Mouse (Mus musculus): ENCODE data around the gene Slamf9.
A peak's percentile ranks its signal among the peaks of the same experiment; 100 is the strongest.

Gene Slamf9

GRCm38 (mm10) chr1:172489585-172490250 is 14.6 kb downstream of the Slamf9 start:
- no peak for DNase-seq (ENCODE audit: low read depth, low spot score)

DNA sequence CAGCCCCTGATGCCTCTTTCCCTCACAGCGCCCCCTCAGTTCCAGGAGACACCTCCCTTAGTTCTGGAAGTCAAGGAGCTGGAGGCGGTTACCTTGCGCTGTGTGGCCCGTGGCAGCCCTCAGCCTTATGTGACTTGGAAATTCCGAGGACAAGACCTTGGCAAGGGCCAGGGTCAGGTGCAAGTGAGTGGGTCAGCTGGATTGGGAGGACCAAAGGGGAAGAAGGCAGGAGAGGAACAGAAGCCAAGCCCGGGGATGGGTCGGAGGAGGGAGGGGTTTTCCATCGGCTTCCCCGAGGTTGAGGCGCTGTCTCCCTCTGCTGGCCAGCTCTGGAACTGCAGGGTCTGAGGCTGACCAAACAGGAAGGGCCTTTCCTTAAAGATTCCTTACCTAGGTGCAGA is 15.1 kb downstream of the Slamf9 start:
- DNase-seq (ENCODE audit: low read depth, low spot score), result peak; percentile 88

GRCm38 (mm10) chr1:172492047-172492446 is 16.9 kb downstream of the Slamf9 start:
- no peak for DNase-seq (ENCODE audit: low read depth, low spot score)

- DNase-seq (ENCODE audit: low read depth, low spot score), result no peak
These were observed 18.4 kb downstream of the Slamf9 start for GRCm38 (mm10) chr1:172493516-172493915.

GRCm38 (mm10) chr1:172496030-172496429 is 20.9 kb downstream of the Slamf9 start:
- peak; percentile 58 for DNase-seq (ENCODE audit: low read depth, low spot score)

DNA sequence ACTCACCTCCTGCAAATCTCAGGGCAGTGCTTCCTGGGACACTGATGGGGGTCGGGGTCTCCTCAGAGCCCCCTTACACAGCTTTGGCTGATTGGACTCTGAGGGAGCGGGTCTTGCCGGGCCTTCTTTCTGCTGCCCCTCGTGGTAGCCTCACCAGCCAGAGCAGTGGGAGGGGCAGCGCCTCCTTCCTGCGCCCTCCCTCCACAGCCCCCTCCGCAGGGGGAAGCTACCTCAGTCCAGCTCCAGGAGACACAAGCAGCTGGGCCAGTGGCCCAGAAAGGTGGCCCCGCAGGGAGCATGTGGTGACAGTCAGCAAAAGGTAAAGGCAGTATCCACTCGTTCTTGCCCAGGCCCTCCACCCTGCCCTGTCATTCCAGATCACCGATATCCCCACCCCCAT is 22.3 kb downstream of the Slamf9 start:
- DNase-seq (ENCODE audit: low read depth, low spot score), result no peak

GRCm38 (mm10) chr1:172499765-172500441 is 24.7 kb downstream of the Slamf9 start, which contains the start of gene Tagln2:
Gene Tagln2 (plus strand): TSS chr1:172500047.
- DNase-seq (ENCODE audit: low read depth, low spot score), result peak; percentile 90

GRCm38 (mm10) chr1:172500451-172501370 is 25.6 kb downstream of the Slamf9 start:
- no peak for DNase-seq (ENCODE audit: low read depth, low spot score)

GRCm38 (mm10) chr1:172501371-172502144 is 26.4 kb downstream of the Slamf9 start:
- peak; percentile 51 for DNase-seq (ENCODE audit: low read depth, low spot score)

GRCm38 (mm10) chr1:172502145-172503110 is 27.3 kb downstream of the Slamf9 start:
- DNase-seq (ENCODE audit: low read depth, low spot score), result peak; percentile 64

DNA sequence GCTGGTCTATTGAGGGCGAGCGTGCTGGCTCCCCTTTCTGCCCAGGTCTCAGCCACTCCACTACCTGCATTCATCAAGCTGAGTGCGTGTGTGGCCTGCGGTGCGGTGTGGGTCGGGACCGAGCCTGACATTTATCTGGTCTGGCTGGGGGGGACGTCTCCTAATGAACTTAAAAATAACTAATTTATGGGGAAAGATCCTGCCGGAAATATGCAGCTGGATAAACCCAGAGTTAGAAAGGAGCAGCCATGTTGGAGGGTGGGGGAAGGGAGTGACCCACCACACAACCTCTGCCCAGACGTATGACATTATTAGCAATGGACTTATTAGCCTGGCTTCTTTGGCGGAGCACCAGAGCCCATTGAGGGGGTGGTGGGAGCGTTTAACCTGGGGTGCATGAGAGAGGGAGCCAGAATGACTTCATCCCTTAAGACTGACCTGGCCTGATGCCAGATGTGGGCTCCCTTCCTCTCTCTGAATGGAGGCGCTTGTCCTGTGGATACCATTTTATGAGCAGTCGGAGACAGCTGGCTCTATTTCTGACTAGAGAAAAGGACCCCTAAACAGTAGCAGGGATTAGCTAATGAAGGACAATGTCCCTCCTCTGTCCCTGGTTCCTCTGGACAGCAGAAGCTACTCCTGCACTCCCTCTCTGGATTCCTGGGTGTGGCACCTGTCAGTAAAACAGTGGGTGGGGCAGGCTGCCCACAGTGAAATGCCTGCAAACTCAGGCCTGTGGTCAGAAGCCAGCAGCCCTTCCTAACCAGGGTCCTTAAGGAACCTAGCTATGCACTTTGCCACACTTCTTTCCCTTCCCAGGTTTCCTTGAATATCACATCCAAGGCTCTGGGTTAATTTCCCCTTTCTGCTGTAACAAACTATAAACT is 28.2 kb downstream of the Slamf9 start:
- no peak for DNase-seq (ENCODE audit: low read depth, low spot score)

DNA sequence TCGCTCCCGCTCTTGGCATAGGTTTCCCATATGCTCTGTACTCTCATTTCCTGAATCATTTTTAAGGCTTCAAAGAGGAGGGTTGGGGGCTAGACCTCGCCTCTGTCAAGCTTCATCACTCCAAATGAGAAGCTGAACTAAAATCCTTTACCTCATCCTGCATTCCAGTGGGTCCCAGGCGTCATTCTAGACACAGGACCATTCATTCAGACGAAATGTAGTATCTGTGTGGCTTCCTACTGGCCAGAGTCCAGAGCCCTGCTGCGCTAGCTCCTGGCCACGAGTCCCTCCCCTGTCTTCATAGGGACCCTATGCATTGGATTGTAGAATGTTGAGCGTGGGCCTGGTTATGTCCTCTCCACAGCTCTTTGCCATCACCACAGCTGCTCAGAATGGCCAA is 29.6 kb downstream of the Slamf9 start:
- no peak for DNase-seq (ENCODE audit: low read depth, low spot score)

- DNase-seq (ENCODE audit: low read depth, low spot score), result no peak
These were observed 31.8 kb downstream of the Slamf9 start for GRCm38 (mm10) chr1:172507001-172507400.

DNA sequence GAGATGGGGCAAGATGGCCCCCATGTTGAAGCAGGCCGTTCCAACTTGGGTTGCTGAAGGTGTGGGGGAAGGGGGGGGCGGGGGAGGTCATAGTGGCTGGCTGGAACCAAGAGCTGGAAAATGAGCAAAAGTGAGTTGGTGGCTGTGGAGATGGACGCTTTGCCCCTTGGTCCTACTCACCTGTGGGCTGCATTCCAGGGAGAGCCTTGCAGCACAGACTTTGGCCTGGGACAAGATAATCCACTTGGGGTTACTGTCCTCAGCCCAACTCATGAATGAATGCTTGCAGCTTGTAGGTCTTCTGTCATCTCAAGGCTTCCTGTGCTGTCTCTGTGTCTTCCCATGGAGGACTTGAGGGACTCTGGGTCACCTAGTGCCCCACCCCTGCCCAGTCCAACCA is 32.5 kb downstream of the Slamf9 start:
- DNase-seq (ENCODE audit: low read depth, low spot score), result no peak

DNA sequence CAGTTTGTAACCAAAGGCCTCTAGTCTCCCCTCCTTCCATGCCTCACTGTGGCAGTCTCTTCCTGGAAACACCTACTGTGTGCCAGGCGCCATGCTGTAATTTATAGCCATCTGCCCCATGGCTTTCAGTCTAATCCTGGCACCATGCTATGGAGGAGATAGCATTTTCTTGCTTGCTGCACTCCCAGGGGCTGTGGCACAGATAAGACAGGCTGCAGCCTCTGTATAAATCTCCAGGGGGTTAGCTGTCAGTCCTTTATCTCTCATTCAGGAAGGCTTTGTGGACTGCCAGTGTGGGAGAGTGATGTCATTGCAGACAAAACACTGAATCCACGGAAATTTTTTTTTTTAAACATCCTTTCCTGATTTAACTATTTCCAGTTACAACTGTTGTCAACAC is 33.0 kb downstream of the Slamf9 start:
- no peak for DNase-seq (ENCODE audit: low read depth, low spot score)

- no peak for DNase-seq (ENCODE audit: low read depth, low spot score)
These were observed 34.1 kb downstream of the Slamf9 start for GRCm38 (mm10) chr1:172509235-172509634.

- no peak for DNase-seq (ENCODE audit: low read depth, low spot score)
These were observed 34.8 kb downstream of the Slamf9 start for GRCm38 (mm10) chr1:172509983-172510382.

DNA sequence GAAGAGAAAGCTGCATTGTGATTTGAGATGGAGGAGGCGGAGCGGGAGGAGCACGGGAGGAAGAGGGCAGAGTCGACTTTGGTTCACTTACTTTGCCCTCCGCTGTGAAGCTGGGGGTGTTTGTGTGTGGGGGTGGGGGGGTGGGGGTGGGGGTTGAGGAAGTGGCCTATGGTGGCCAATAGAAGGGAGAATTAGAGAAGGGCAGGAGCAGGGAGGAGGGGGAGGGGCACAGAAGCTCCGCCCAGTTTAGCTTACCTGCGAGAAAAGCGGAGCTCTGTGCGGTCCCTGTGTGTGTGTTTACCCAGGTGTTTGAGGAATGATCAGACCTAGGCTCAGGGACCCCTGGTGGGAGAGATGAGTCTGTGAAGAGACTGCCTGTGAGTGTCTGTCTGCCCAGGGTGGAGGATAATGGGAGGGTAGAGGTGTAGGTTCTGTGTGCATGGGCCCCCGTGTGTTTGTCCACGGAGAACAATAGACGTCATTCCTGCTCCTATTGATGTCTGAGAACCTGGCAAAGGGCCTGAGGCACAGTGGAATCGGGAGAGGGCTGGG is 35.3 kb downstream of the Slamf9 start:
- peak; percentile 78 for DNase-seq (ENCODE audit: low read depth, low spot score)

GRCm38 (mm10) chr1:172512962-172513361 is 37.8 kb downstream of the Slamf9 start:
- DNase-seq (ENCODE audit: low read depth, low spot score), result peak; percentile 65
